Mouse (Mus musculus): ENCODE results near the gene Tacr2. TPM values are rescaled to one million over a fixed set of nuclear protein-coding genes. Genes with fewer than 3 reads are reported as not detected.

The Tacr2 gene
- not detected in 2 replicates for total RNA-seq (2014; rRNA removed)
- polyA plus RNA-seq (2012; rRNA removed), result not detected in 2 replicates

DNA sequence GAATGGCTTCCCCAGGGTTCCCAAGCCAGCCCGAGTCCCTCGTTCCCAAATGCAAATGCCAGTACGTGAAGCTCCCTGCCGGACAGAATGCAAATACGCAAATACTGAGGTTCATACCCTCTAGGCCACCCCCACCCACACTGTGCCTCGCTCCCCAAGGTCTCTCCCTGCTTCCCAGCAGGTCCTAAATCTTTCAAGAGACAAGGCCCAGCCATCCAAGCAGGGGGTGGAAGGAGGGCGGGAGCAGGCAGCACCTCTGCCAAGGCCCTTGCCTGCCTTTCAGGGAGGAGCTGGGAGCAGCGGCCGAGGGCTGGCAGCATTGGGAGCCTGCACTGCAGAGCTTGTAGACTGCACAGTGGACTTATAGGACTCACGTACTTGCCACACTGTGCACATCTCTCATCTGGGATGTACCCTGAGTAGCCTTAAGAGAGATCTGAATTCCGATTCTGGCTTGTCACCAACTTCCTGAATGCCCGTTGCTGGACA is at the start of gene Tacr2:
Gene Tacr2 (plus strand): TSS at position 439 of the 489 bp plus-strand sequence.
- Histone ChIP-seq H3K27me3 (ENCODE audit: control insufficient read depth, insufficient read depth, low read length) (no peaks in the 10 kb centered on the region), H3K79me2 (ENCODE audit: control insufficient read depth, insufficient read depth, low read length) (no peaks in the 10 kb centered on the region)

DNA sequence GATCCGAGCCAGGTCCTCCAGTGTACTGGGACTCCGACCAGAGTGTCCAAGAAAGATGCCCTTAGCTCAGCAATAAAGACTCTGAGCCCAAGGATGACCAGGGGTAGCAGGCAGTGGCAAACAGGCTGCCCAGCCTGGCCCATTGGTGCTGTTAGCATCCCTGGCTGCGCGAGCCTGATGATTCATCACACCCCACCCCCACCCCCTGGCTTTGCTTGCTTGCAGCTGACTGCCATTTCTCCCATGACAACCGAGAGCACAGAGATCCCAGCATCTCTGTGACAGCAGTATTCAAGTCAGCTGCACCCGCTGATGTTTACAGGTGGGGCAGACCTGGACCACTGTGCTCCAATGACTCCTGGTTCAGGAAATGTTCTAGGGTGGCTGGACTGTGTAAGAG is 49.7 kb upstream of the Tacr2 start:
- DNase-seq (ENCODE audit: extremely low read depth, low read depth, low spot score), result no peak
- no peaks in the 10 kb centered on the region for H3K4me1 ChIP-seq (ENCODE audit: control insufficient read depth, insufficient read depth, low read length)
- no peak overlapping the region for H3K27ac ChIP-seq (replicated peaks; ENCODE audit: insufficient read depth, low read depth, low read length)
- H3K4me3 ChIP-seq (ENCODE audit: insufficient read depth, low read depth, low read length), result no peak overlapping the region
- WGBS, result 83% methylated on average over 6 of the region's 6 CpGs
- H3K79me2 ChIP-seq (ENCODE audit: control insufficient read depth, insufficient read depth, low read length), result no peaks in the 10 kb centered on the region
- no peaks in the 10 kb centered on the region for H3K36me3 ChIP-seq (ENCODE audit: control insufficient read depth, insufficient read depth, low read length)
- no peak overlapping the region for H3K9ac ChIP-seq (ENCODE audit: low read depth, low read length)
- TF ChIP-seq POLR2A (IDR thresholded peaks at IDR 0.05; ENCODE audit: extremely low read depth, insufficient read depth, low read length) (no peak), CTCF (IDR thresholded peaks at IDR 0.05; ENCODE audit: low read depth, low read length) (no peak)
- no peaks in the 10 kb centered on the region for H3K27me3 ChIP-seq (ENCODE audit: control insufficient read depth, insufficient read depth, low read length)

More for the DNA sequence above, at the start of gene Tacr2:
- H3K4me1 ChIP-seq (ENCODE audit: control insufficient read depth, insufficient read depth, low read length), result no peaks in the 10 kb centered on the region
- no peak for DNase-seq (ENCODE audit: extremely low read depth, low read depth, low spot score)
- no peaks in the 10 kb centered on the region for H3K36me3 ChIP-seq (ENCODE audit: control insufficient read depth, insufficient read depth, low read length)
- no peak within 1 kb of the TSS for H3K27ac ChIP-seq (replicated peaks; ENCODE audit: insufficient read depth, low read depth, low read length)
- H3K4me3 ChIP-seq (ENCODE audit: insufficient read depth, low read depth, low read length), result no peak within 1 kb of the TSS
- 65% methylated on average over 12 of the region's 12 CpGs for WGBS
- TF ChIP-seq POLR2A (IDR thresholded peaks at IDR 0.05; ENCODE audit: extremely low read depth, insufficient read depth, low read length), result no peak
- TF ChIP-seq CTCF (IDR thresholded peaks at IDR 0.05; ENCODE audit: low read depth, low read length), result no peak
- H3K9ac ChIP-seq (ENCODE audit: low read depth, low read length), result no peak within 1 kb of the TSS

GRCm38 (mm10) chr10:62208241-62208896 is 43.9 kb upstream of the Tacr2 start:
- Histone ChIP-seq H3K36me3 (ENCODE audit: control insufficient read depth, insufficient read depth, low read length) (no peaks in the 10 kb centered on the region), H3K4me1 (ENCODE audit: control insufficient read depth, insufficient read depth, low read length) (no peaks in the 10 kb centered on the region), H3K9ac (ENCODE audit: low read depth, low read length) (no peak overlapping the region), H3K27me3 (ENCODE audit: control insufficient read depth, insufficient read depth, low read length) (no peaks in the 10 kb centered on the region), H3K4me3 (ENCODE audit: insufficient read depth, low read depth, low read length) (no peak overlapping the region), H3K79me2 (ENCODE audit: control insufficient read depth, insufficient read depth, low read length) (no peaks in the 10 kb centered on the region), H3K27ac (replicated peaks; ENCODE audit: insufficient read depth, low read depth, low read length) (no peak overlapping the region)
- no peak for DNase-seq (ENCODE audit: extremely low read depth, low read depth, low spot score)
- WGBS, result 79% methylated on average over 10 of the region's 10 CpGs
- TF ChIP-seq CTCF (IDR thresholded peaks at IDR 0.05; ENCODE audit: low read depth, low read length) (no peak), POLR2A (IDR thresholded peaks at IDR 0.05; ENCODE audit: extremely low read depth, insufficient read depth, low read length) (no peak)

GRCm38 (mm10) chr10:62211310-62211709 is 40.9 kb upstream of the Tacr2 start:
- Histone ChIP-seq H3K27ac (replicated peaks; ENCODE audit: insufficient read depth, low read depth, low read length) (no peak overlapping the region), H3K4me3 (ENCODE audit: insufficient read depth, low read depth, low read length) (no peak overlapping the region), H3K79me2 (ENCODE audit: control insufficient read depth, insufficient read depth, low read length) (no peaks in the 10 kb centered on the region), H3K4me1 (ENCODE audit: control insufficient read depth, insufficient read depth, low read length) (no peaks in the 10 kb centered on the region), H3K36me3 (ENCODE audit: control insufficient read depth, insufficient read depth, low read length) (no peaks in the 10 kb centered on the region), H3K9ac (ENCODE audit: low read depth, low read length) (no peak overlapping the region), H3K27me3 (ENCODE audit: control insufficient read depth, insufficient read depth, low read length) (no peaks in the 10 kb centered on the region)
- no peak for DNase-seq (ENCODE audit: extremely low read depth, low read depth, low spot score)
- TF ChIP-seq CTCF (IDR thresholded peaks at IDR 0.05; ENCODE audit: low read depth, low read length), result no peak
- TF ChIP-seq POLR2A (IDR thresholded peaks at IDR 0.05; ENCODE audit: extremely low read depth, insufficient read depth, low read length), result no peak
- WGBS, result 61% methylated on average over 6 of the region's 6 CpGs

GRCm38 (mm10) chr10:62215169-62215616 is 37.0 kb upstream of the Tacr2 start:
- Histone ChIP-seq H3K4me3 (ENCODE audit: insufficient read depth, low read depth, low read length) (no peak overlapping the region), H3K9ac (ENCODE audit: low read depth, low read length) (no peak overlapping the region)

GRCm38 (mm10) chr10:62215633-62216032 is 36.6 kb upstream of the Tacr2 start:
- Histone ChIP-seq H3K27me3 (ENCODE audit: control insufficient read depth, insufficient read depth, low read length) (no peaks in the 10 kb centered on the region), H3K79me2 (ENCODE audit: control insufficient read depth, insufficient read depth, low read length) (no peaks in the 10 kb centered on the region), H3K4me3 (ENCODE audit: insufficient read depth, low read depth, low read length) (no peak overlapping the region), H3K4me1 (ENCODE audit: control insufficient read depth, insufficient read depth, low read length) (no peaks in the 10 kb centered on the region), H3K27ac (replicated peaks; ENCODE audit: insufficient read depth, low read depth, low read length) (no peak overlapping the region), H3K36me3 (ENCODE audit: control insufficient read depth, insufficient read depth, low read length) (no peaks in the 10 kb centered on the region), H3K9ac (ENCODE audit: low read depth, low read length) (no peak overlapping the region)
- no peak for DNase-seq (ENCODE audit: extremely low read depth, low read depth, low spot score)
- TF ChIP-seq CTCF (IDR thresholded peaks at IDR 0.05; ENCODE audit: low read depth, low read length) (no peak), POLR2A (IDR thresholded peaks at IDR 0.05; ENCODE audit: extremely low read depth, insufficient read depth, low read length) (no peak)
- 93% methylated on average over 8 of the region's 8 CpGs for WGBS

More at GRCm38 (mm10) chr10:62215169-62215616, 37.0 kb upstream of the Tacr2 start:
- H3K27ac ChIP-seq (replicated peaks; ENCODE audit: insufficient read depth, low read depth, low read length), result no peak overlapping the region
- 71% methylated on average over 5 of the region's 5 CpGs for WGBS
- no peaks in the 10 kb centered on the region for H3K27me3 ChIP-seq (ENCODE audit: control insufficient read depth, insufficient read depth, low read length)
- no peaks in the 10 kb centered on the region for H3K36me3 ChIP-seq (ENCODE audit: control insufficient read depth, insufficient read depth, low read length)
- H3K4me1 ChIP-seq (ENCODE audit: control insufficient read depth, insufficient read depth, low read length), result no peaks in the 10 kb centered on the region
- TF ChIP-seq CTCF (IDR thresholded peaks at IDR 0.05; ENCODE audit: low read depth, low read length) (no peak), POLR2A (IDR thresholded peaks at IDR 0.05; ENCODE audit: extremely low read depth, insufficient read depth, low read length) (no peak)
- no peaks in the 10 kb centered on the region for H3K79me2 ChIP-seq (ENCODE audit: control insufficient read depth, insufficient read depth, low read length)
- DNase-seq (ENCODE audit: extremely low read depth, low read depth, low spot score), result no peak

All from liver, adult 2 months (tissue).